Mouse (Mus musculus): Measurements from ENCODE around the gene Rps27l. TPM values are rescaled to one million over a fixed set of nuclear protein-coding genes. Genes with fewer than 3 reads are reported as not detected.

Rps27l gene
- polyA plus RNA-seq, 1 experiment from 2014 or later: 179 TPM

- no peak overlapping the region for H3K4me2 ChIP-seq
- no peaks in the 10 kb centered on the region for H3K36me3 ChIP-seq (replicated peaks)
- H3K9ac ChIP-seq: no peak overlapping the region
- no peaks in the 10 kb centered on the region for H3K9me3 ChIP-seq
- ATAC-seq (replicated peaks): no peak
- H3K27me3 ChIP-seq (replicated peaks): no peaks in the 10 kb centered on the region
- H3K4me3 ChIP-seq: no peak overlapping the region
- 58% methylated on average over 9 of the region's 9 CpGs for WGBS
- no peaks in the 10 kb centered on the region for H3K4me1 ChIP-seq
- no peak overlapping the region for H3K27ac ChIP-seq
These were observed 45.3 kb downstream of the Rps27l start for GRCm38 (mm10) chr9:66991021-66991749.

DNA sequence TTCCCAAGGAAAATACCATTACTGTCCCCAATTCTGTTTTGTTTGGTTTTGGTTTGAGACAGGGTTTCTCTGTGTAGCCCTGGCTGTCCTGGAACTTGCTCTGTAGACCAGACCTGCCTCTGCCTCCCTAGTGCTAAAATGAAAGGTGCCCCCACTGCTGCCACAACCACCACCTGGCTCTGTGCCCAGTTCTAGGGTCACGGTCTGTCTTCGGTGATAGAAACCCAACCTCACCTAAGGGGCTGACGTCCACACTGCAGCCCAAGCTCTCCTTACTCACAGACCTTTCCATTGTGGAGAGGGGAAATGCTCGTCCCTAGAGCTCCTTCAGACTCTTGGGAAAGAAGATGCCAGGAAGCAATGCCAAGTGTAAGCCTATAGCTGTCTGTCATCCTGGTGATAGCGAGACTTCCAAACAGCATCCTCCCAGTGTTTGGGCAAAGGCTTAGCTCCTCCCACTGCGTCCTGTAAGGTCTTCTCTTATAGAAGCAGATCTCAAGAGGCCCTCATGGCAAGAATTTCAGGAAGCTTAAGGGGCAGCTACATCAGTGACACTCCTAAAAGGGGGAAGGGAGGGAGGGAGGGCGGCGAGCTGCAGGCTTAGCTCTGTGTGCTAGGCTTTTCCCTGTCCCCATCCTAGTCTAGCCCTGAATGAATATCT, 46.0 kb downstream of the Rps27l start:
- H3K27ac ChIP-seq: no peak overlapping the region
- no peak overlapping the region for H3K9ac ChIP-seq
- no peaks in the 10 kb centered on the region for H3K36me3 ChIP-seq (replicated peaks)
- WGBS: 76% methylated on average over 8 of the region's 8 CpGs
- no peak for ATAC-seq (replicated peaks)
- no peaks in the 10 kb centered on the region for H3K27me3 ChIP-seq (replicated peaks)
- H3K4me3 ChIP-seq: no peak overlapping the region
- no peaks in the 10 kb centered on the region for H3K9me3 ChIP-seq
- H3K4me1 ChIP-seq: no peaks in the 10 kb centered on the region
- H3K4me2 ChIP-seq: no peak overlapping the region

Other genes with a start within 250 kb of the Rps27l start
- 1.2 and 2.3 TPM in 2 replicates for gene Car12, start 232.4 kb upstream of the Rps27l start, polyA plus RNA-seq (2015; fragmentation: Nextera tagmentation; extraction: Ambion mirVana)
- 21.5 and 23.1 TPM in 2 replicates for gene Aph1b, start 150.6 kb upstream of the Rps27l start, polyA plus RNA-seq (2015; fragmentation: Nextera tagmentation; extraction: Ambion mirVana)
- gene Gm10647, start 149.0 kb upstream of the Rps27l start, polyA plus RNA-seq (2015; fragmentation: Nextera tagmentation; extraction: Ambion mirVana): 0.54 and 0.58 TPM in 2 replicates
- 2.6 and 3.2 TPM in 2 replicates for gene Aph1c, start 111.4 kb upstream of the Rps27l start, polyA plus RNA-seq (2015; fragmentation: Nextera tagmentation; extraction: Ambion mirVana)
- 28.5 and 29.0 TPM in 2 replicates for gene Rab8b, start 26.4 kb upstream of the Rps27l start, polyA plus RNA-seq (2015; fragmentation: Nextera tagmentation; extraction: Ambion mirVana)
- gene Lactb, start 29.4 kb downstream of the Rps27l start, polyA plus RNA-seq (2015; fragmentation: Nextera tagmentation; extraction: Ambion mirVana): 10.8 and 11.2 TPM in 2 replicates
- gene Tpm1, start 103.3 kb downstream of the Rps27l start, polyA plus RNA-seq (2015; fragmentation: Nextera tagmentation; extraction: Ambion mirVana): 146 and 151 TPM in 2 replicates

All from midbrain, embryonic 15.5 days (tissue).